Comparison of ENCODE assay signal across 25 mouse cellular contexts in the genomic region with DNA sequence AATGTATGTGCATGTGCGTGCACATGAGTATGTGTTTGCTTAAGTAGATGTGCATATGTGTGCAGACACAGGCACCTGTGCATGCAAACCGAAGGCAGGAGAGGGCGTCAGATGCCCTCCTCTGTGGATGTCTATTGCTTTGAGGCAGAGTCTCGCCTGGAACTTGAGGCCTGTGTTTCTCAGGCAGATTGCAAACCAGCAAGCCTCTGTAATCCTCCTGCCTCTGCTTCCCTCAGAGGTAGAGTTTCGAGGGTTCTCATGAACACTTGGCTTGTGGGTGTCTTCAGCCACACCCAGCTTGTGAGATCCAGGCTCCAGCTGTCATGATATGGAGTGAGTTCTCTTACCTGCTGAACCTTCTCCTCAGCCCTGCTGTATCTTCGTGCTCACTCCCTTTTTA.
A peak's percentile ranks its signal among the peaks of the same experiment; 100 is the strongest.
DNase-seq lines count a peak whose midpoint lies in the region; ATAC-seq and TF ChIP-seq lines count a peak whose summit lies in the region.
"Had no signal": no experiment of that assay in that cellular context is flagged by ENCODE, and none has a peak within 500 bp of the region (broad histone marks: within the 10 kb centered on the region; RNA-seq: fewer than 3 reads in every experiment).

No protein-coding gene starts in this region.

- TF ChIP-seq CTCF in MEL (IDR thresholded peaks at IDR 0.05 in 2 of 3, conservative IDR thresholded peaks at IDR 0.05 in 1 of 3; ENCODE audit: control insufficient read depth in 1 of 3, insufficient read depth in 1 of 3, low read depth in 2 of 3, low read length in 3 of 3, poor library complexity in 1 of 3, severe bottlenecking in 1 of 3), result no peak; a peak in 1 of 6 replicates

- 0 out of 2 replicates have a peak overlapping the region, but pooled peaks have one; percentile 12 for H3K9ac ChIP-seq in liver, embryonic 12.5 days
- no peak overlapping the region for H3K9ac ChIP-seq in midbrain, embryonic 11.5 days (ENCODE audit: low read length)
- H3K9ac ChIP-seq in midbrain, embryonic 14.5 days (replicated peaks; ENCODE audit: low read length), result no peak overlapping the region
- no peak overlapping the region for H3K9ac ChIP-seq in MEL (ENCODE audit: control insufficient read depth, low read depth, low read length, poor library complexity, severe bottlenecking)
- H3K9ac ChIP-seq: embryonic facial prominence, embryonic 13.5 days; embryonic facial prominence, embryonic 15.5 days; forebrain, embryonic 12.5 days had no signal

- DNase-seq in liver (no peak), MEL (ENCODE audit: low read depth, low spot score) (no peak)
- DNase-seq in midbrain, embryonic 11.5 days (ENCODE audit: low spot score, missing footprints), result peak; percentile 53
- no peak for DNase-seq in midbrain, embryonic 14.5 days
- DNase-seq: adrenal gland, adult 8-10 months; adrenal gland, postnatal 14 days; adrenal gland, postnatal 36 days; cerebellum, adult 11 months; cerebellum, adult 18-20 months; cerebellum, adult 8-10 months; cerebellum, adult 9-11 months; cerebellum, postnatal 14 days; cerebellum, postnatal 36 days; embryo, embryonic 11 days had no signal

- no peak for TF ChIP-seq POLR2A in MEL (IDR thresholded peaks at IDR 0.05; ENCODE audit: control insufficient read depth in 1 of 2, insufficient read depth in 1 of 2, low read depth in 1 of 2, low read length in 2 of 2, poor library complexity in 1 of 2)

- no peak for TF ChIP-seq RAD21 in MEL (IDR thresholded peaks at IDR 0.05; ENCODE audit: low read depth, low read length)

- no peak overlapping the region for H3K27ac ChIP-seq in liver, embryonic 12.5 days
- no peak overlapping the region for H3K27ac ChIP-seq in midbrain, embryonic 11.5 days (ENCODE audit: low read depth, low read length)
- H3K27ac ChIP-seq in midbrain, embryonic 14.5 days (replicated peaks; ENCODE audit: low read depth, low read length), result no peak overlapping the region
- no peak overlapping the region for H3K27ac ChIP-seq in MEL (ENCODE audit: control insufficient read depth, low read depth, low read length)
- H3K27ac ChIP-seq: embryonic facial prominence, embryonic 13.5 days; embryonic facial prominence, embryonic 15.5 days; forebrain, embryonic 10.5 days; forebrain, embryonic 12.5 days had no signal

- H3K36me3 ChIP-seq in liver, embryonic 12.5 days, result no peaks in the 10 kb centered on the region
- H3K36me3 ChIP-seq in midbrain, embryonic 11.5 days (ENCODE audit: control insufficient read depth, insufficient read depth, low read length), result no peaks in the 10 kb centered on the region
- no peaks in the 10 kb centered on the region for H3K36me3 ChIP-seq in midbrain, embryonic 14.5 days (ENCODE audit: control insufficient read depth, insufficient read depth, low read length)
- peaks cover 4 to 8% of the 10 kb centered on the region in 2 experiments; a peak in 3 of 4 replicates for H3K36me3 ChIP-seq in MEL (ENCODE audit: control insufficient read depth in 1 of 2, insufficient read depth in 2 of 2, low read length in 2 of 2)
- H3K36me3 ChIP-seq: embryonic facial prominence, embryonic 13.5 days; embryonic facial prominence, embryonic 15.5 days; forebrain, embryonic 10.5 days; forebrain, embryonic 12.5 days had no signal

- H3K27me3 ChIP-seq in liver, embryonic 12.5 days (replicated peaks), result no peaks in the 10 kb centered on the region
- H3K27me3 ChIP-seq in midbrain, embryonic 11.5 days (ENCODE audit: control insufficient read depth, insufficient read depth, low read length), result no peaks in the 10 kb centered on the region
- H3K27me3 ChIP-seq in midbrain, embryonic 14.5 days (ENCODE audit: control insufficient read depth, insufficient read depth, low read length), result no peaks in the 10 kb centered on the region
- H3K27me3 ChIP-seq in MEL (ENCODE audit: control insufficient read depth in 1 of 2, insufficient read depth in 2 of 2, low read length in 2 of 2), result no peaks in the 10 kb centered on the region
- H3K27me3 ChIP-seq: embryonic facial prominence, embryonic 13.5 days; embryonic facial prominence, embryonic 15.5 days; forebrain, embryonic 12.5 days; Patski had no signal

- peaks cover 18% of the 10 kb centered on the region for H3K4me1 ChIP-seq in liver, embryonic 12.5 days
- no peaks in the 10 kb centered on the region for H3K4me1 ChIP-seq in midbrain, embryonic 11.5 days (ENCODE audit: control insufficient read depth, insufficient read depth, low read length)
- no peaks in the 10 kb centered on the region for H3K4me1 ChIP-seq in midbrain, embryonic 14.5 days (ENCODE audit: control insufficient read depth, insufficient read depth, low read length)
- peaks cover 0 to 3% of the 10 kb centered on the region in 2 experiments; a peak in 2 of 4 replicates for H3K4me1 ChIP-seq in MEL (ENCODE audit: control insufficient read depth in 1 of 2, insufficient read depth in 2 of 2, low read length in 2 of 2)
- H3K4me1 ChIP-seq: embryonic facial prominence, embryonic 13.5 days; embryonic facial prominence, embryonic 15.5 days; forebrain, embryonic 10.5 days; forebrain, embryonic 12.5 days had no signal

- WGBS in liver, embryonic 12.5 days (ENCODE audit: insufficient replicate concordance), result 72% methylated on average over 6 of the region's 6 CpGs
- WGBS in midbrain, embryonic 11.5 days, result 81% methylated on average over 6 of the region's 6 CpGs
- WGBS in midbrain, embryonic 14.5 days, result 88% methylated on average over 6 of the region's 6 CpGs

- no peak for TF ChIP-seq EP300 in MEL (IDR thresholded peaks at IDR 0.05; ENCODE audit: low read depth in 1 of 2, low read length in 2 of 2)

- H3K4me3 ChIP-seq in liver, embryonic 12.5 days, result no peak overlapping the region
- H3K4me3 ChIP-seq in midbrain, embryonic 11.5 days (ENCODE audit: low read depth, low read length), result no peak overlapping the region
- H3K4me3 ChIP-seq in midbrain, embryonic 14.5 days (replicated peaks; ENCODE audit: low read depth, low read length), result no peak overlapping the region
- no peak overlapping the region for H3K4me3 ChIP-seq in MEL (ENCODE audit: control insufficient read depth in 1 of 2, insufficient read depth in 1 of 2, low read depth in 2 of 2, low read length in 2 of 2)
- H3K4me3 ChIP-seq: embryonic facial prominence, embryonic 13.5 days; embryonic facial prominence, embryonic 15.5 days; erythroblast, embryonic 14.5 days; forebrain, embryonic 10.5 days; forebrain, embryonic 12.5 days had no signal

- H3K9me3 ChIP-seq in liver, embryonic 12.5 days (replicated peaks), result no peaks in the 10 kb centered on the region
- no peaks in the 10 kb centered on the region for H3K9me3 ChIP-seq in midbrain, embryonic 11.5 days (ENCODE audit: control insufficient read depth, low read length)
- H3K9me3 ChIP-seq in midbrain, embryonic 14.5 days (ENCODE audit: control insufficient read depth, low read length), result no peaks in the 10 kb centered on the region
- no peaks in the 10 kb centered on the region for H3K9me3 ChIP-seq in MEL (replicated peaks; ENCODE audit: insufficient read depth, low read length)
- H3K9me3 ChIP-seq: embryonic facial prominence, embryonic 13.5 days; embryonic facial prominence, embryonic 15.5 days; forebrain, embryonic 12.5 days had no signal

- no peak for ATAC-seq in liver, embryonic 12.5 days
- no peak for ATAC-seq in midbrain, embryonic 11.5 days (ENCODE audit: low FRiP score)
- ATAC-seq in midbrain, embryonic 14.5 days (ENCODE audit: low FRiP score, low TSS enrichment), result no peak
- ATAC-seq in cerebellum, adult (ENCODE audit: insufficient number of reproducible peaks, low FRiP score, low TSS enrichment), result no peak
- ATAC-seq: activated CD4-positive, CD25-positive, alpha-beta regulatory T cell, adult 4 months; forebrain, embryonic 14.5 days; forebrain, embryonic 16.5 days; Patski had no signal

- H3K4me2 ChIP-seq in liver, embryonic 12.5 days, result no peak overlapping the region
- H3K4me2 ChIP-seq in midbrain, embryonic 11.5 days, result no peak overlapping the region
- no peak overlapping the region for H3K4me2 ChIP-seq in midbrain, embryonic 14.5 days (ENCODE audit: low read length)
- H3K4me2 ChIP-seq: embryonic facial prominence, embryonic 13.5 days; embryonic facial prominence, embryonic 15.5 days; forebrain, embryonic 12.5 days had no signal

- H3K79me2 ChIP-seq in MEL (ENCODE audit: control insufficient read depth, insufficient read depth, low read length, poor library complexity), result no peaks in the 10 kb centered on the region

TF ChIP-seq in MEL, 35 proteins besides CTCF, POLR2A, EP300 and RAD21:
- TF ChIP-seq SMC3 (IDR thresholded peaks at IDR 0.05; ENCODE audit: low read depth, low read length) (0 out of 2 replicates have a peak, but pooled peaks have one; percentile 9), RCOR1 (IDR thresholded peaks at IDR 0.05; ENCODE audit: low read depth, low read length) (no peak)
